Mouse (Mus musculus) spleen, adult 2 months (tissue): Measurements from ENCODE around the gene Zfp617.

Experiments used
- CTCF ChIP-seq: fragments of 200-500 bp; IDR thresholded peaks from 2 replicates; pipeline ENCODE4 v1.5.1; 2011; ENCODE audit warnings: mild to moderate bottlenecking, inconsistent platforms; ENCODE audit not compliant: insufficient read depth, insufficient read length, insufficient replicate concordance; ENCODE audit errors: extremely low read depth
- POLR2A ChIP-seq: fragments of 200-500 bp; IDR thresholded peaks from 2 replicates; pipeline ENCODE4 v1.6.1; 2011; ENCODE audit warnings: low read depth, low read length, inconsistent platforms

GRCm38 (mm10) chr8:71971945-71972344 is 63.5 kb downstream of the Zfp617 start:
- TF ChIP-seq CTCF (no peak), POLR2A (no peak)
